In the genomic region with DNA sequence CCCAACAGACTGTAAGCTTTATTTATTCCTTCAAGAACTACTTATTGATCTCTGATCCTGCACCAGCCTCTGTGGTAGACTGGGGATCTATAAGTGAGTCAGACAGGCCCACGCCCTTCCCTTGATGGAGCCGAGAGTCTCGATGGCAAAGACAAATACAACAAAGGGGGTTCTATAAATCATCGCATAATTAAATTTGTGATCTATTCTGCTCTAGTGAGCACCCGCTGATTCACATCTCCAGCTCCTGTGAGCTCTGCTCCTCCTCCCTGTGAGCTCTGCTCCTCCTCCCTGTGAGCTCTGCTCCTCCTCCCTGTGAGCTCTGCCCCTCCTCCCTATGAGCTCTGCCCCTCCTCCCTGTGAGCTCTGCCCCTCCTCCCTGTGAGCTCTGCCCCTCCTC, we compare ENCODE assay signal across 19 mouse cellular contexts. TPM values are rescaled to one million over a fixed set of nuclear protein-coding genes. Genes with fewer than 3 reads are reported as not detected.
DNase-seq lines count a peak whose midpoint lies in the region; ATAC-seq lines count a peak whose summit lies in the region.
"Had no signal": no experiment of that assay in that cellular context is flagged by ENCODE, and none has a peak within 500 bp of the region (broad histone marks: within the 10 kb centered on the region; RNA-seq: fewer than 3 reads in every experiment).

No protein-coding gene starts in this region.

- DNase-seq in midbrain, embryonic 11.5 days (ENCODE audit: low spot score, missing footprints), result peak; percentile 73
- no peak for DNase-seq in midbrain, embryonic 14.5 days
- DNase-seq in ES-CJ7 (ENCODE audit: low read depth, low spot score) (peak; percentile 23), R1 (ENCODE audit: low read depth, low spot score) (peak; percentile 57), liver (no peak)
- no peak for DNase-seq in frontal cortex, postnatal 10 days (ENCODE audit: low spot score in 2 of 2)
- DNase-seq: adrenal gland, adult 8-10 months; adrenal gland, postnatal 14 days; adrenal gland, postnatal 36 days; B cell, adult 2 months; cerebellum, adult 11-12 months; cerebellum, adult 9-10 months had no signal

- WGBS in midbrain, embryonic 11.5 days, result 80% methylated on average over 5 of the region's 5 CpGs
- 66% methylated on average over 5 of the region's 5 CpGs for WGBS in midbrain, embryonic 14.5 days

- H3K36me3 ChIP-seq in midbrain, embryonic 11.5 days (ENCODE audit: control insufficient read depth, insufficient read depth, low read length), result no peaks in the 10 kb centered on the region
- no peaks in the 10 kb centered on the region for H3K36me3 ChIP-seq in midbrain, embryonic 14.5 days (ENCODE audit: control insufficient read depth, insufficient read depth, low read length)
- H3K36me3 ChIP-seq: embryonic facial prominence, embryonic 10.5 days; embryonic facial prominence, embryonic 12.5 days had no signal

- no peaks in the 10 kb centered on the region for H3K27me3 ChIP-seq in midbrain, embryonic 11.5 days (ENCODE audit: control insufficient read depth, insufficient read depth, low read length)
- no peaks in the 10 kb centered on the region for H3K27me3 ChIP-seq in midbrain, embryonic 14.5 days (ENCODE audit: control insufficient read depth, insufficient read depth, low read length)
- H3K27me3 ChIP-seq: CH12.LX; embryonic facial prominence, embryonic 12.5 days; Patski had no signal

- H3K4me1 ChIP-seq in midbrain, embryonic 11.5 days (ENCODE audit: control insufficient read depth, insufficient read depth, low read length), result no peaks in the 10 kb centered on the region
- no peaks in the 10 kb centered on the region for H3K4me1 ChIP-seq in midbrain, embryonic 14.5 days (ENCODE audit: control insufficient read depth, insufficient read depth, low read length)
- H3K4me1 ChIP-seq: embryonic facial prominence, embryonic 12.5 days had no signal

- no peak overlapping the region for H3K27ac ChIP-seq in midbrain, embryonic 11.5 days (ENCODE audit: low read depth, low read length)
- H3K27ac ChIP-seq in midbrain, embryonic 14.5 days (replicated peaks; ENCODE audit: low read depth, low read length), result no peak overlapping the region
- H3K27ac ChIP-seq: embryonic facial prominence, embryonic 10.5 days; embryonic facial prominence, embryonic 12.5 days had no signal

- H3K4me3 ChIP-seq in midbrain, embryonic 11.5 days (ENCODE audit: low read depth, low read length), result no peak overlapping the region
- no peak overlapping the region for H3K4me3 ChIP-seq in midbrain, embryonic 14.5 days (replicated peaks; ENCODE audit: low read depth, low read length)
- H3K4me3 ChIP-seq: embryonic facial prominence, embryonic 10.5 days; embryonic facial prominence, embryonic 12.5 days had no signal

- no peak for ATAC-seq in midbrain, embryonic 11.5 days (ENCODE audit: low FRiP score)
- no peak for ATAC-seq in midbrain, embryonic 14.5 days (ENCODE audit: low FRiP score, low TSS enrichment)
- ATAC-seq: activated CD4-positive, CD25-positive, alpha-beta regulatory T cell, adult 4 months; CD4-positive, CD25-positive, alpha-beta regulatory T cell, adult 4 months; forebrain, embryonic 16.5 days; Patski had no signal

- no peak overlapping the region for H3K9ac ChIP-seq in midbrain, embryonic 11.5 days (ENCODE audit: low read length)
- H3K9ac ChIP-seq in midbrain, embryonic 14.5 days (replicated peaks; ENCODE audit: low read length), result no peak overlapping the region
- H3K9ac ChIP-seq: embryonic facial prominence, embryonic 12.5 days had no signal

- no peaks in the 10 kb centered on the region for H3K9me3 ChIP-seq in midbrain, embryonic 11.5 days (ENCODE audit: control insufficient read depth, low read length)
- no peaks in the 10 kb centered on the region for H3K9me3 ChIP-seq in midbrain, embryonic 14.5 days (ENCODE audit: control insufficient read depth, low read length)
- H3K9me3 ChIP-seq: embryonic facial prominence, embryonic 10.5 days; embryonic facial prominence, embryonic 12.5 days had no signal

- no peak overlapping the region for H3K4me2 ChIP-seq in midbrain, embryonic 11.5 days
- no peak overlapping the region for H3K4me2 ChIP-seq in midbrain, embryonic 14.5 days (ENCODE audit: low read length)
- H3K4me2 ChIP-seq: embryonic facial prominence, embryonic 12.5 days had no signal

RNA-seq across cellular contexts. Expression of gene Cbln4, which starts 49.0 kb away (rescaled TPM):
- polyA plus RNA-seq in midbrain, embryonic 11.5 days (2014; fragmentation: Nextera tagmentation; extraction: Ambion mirVana), result 0.80 and 1.2 TPM in 2 replicates
- 29.0 and 34.7 TPM in 2 replicates for polyA plus RNA-seq in midbrain, embryonic 14.5 days (2014; fragmentation: Nextera tagmentation; extraction: Ambion mirVana)
- polyA plus RNA-seq: activated CD4-positive, CD25-positive, alpha-beta regulatory T cell, adult 4 months; Patski had no signal

Comparison
In these comparisons a context has a peak if more than half of its experiments do, and no peak if none do; other contexts are left out.
1. DNase-seq: peak in midbrain, embryonic 11.5 days (single experiment), ES-CJ7 (single experiment) and R1 (single experiment); none in midbrain, embryonic 14.5 days (single experiment), frontal cortex, postnatal 10 days (0 of 2) and liver (single experiment).
2. RNA of gene Cbln4, which starts 49.0 kb away (polyA plus RNA-seq): 29.0 to 34.7 TPM in midbrain, embryonic 14.5 days; 0.80 to 1.2 TPM in midbrain, embryonic 11.5 days; every median in the first group is over 10 times any median in the second.